Mouse (Mus musculus): ENCODE measurements around the gene Tspyl4. TPM values are rescaled to one million over a fixed set of nuclear protein-coding genes. Genes with fewer than 3 reads are reported as not detected.
A peak's percentile ranks its signal among the peaks of the same experiment; 100 is the strongest.

The Tspyl4 gene
- total RNA-seq, 2 experiments from 2014 or later, result 0.62 to 2.0 TPM

- no peak for ATAC-seq (replicated peaks; ENCODE audit: poor library complexity, severe bottlenecking)
Measured at GRCm38 (mm10) chr10:34317217-34317606, 20.0 kb downstream of the Tspyl4 start.

GRCm38 (mm10) chr10:34320809-34321208 lies 23.6 kb downstream of the Tspyl4 start:
- no peak for ATAC-seq (replicated peaks; ENCODE audit: poor library complexity, severe bottlenecking)

GRCm38 (mm10) chr10:34326701-34327100 lies 29.5 kb downstream of the Tspyl4 start:
- peak; percentile 55; the same call in 1 of the 2 replicates for ATAC-seq (replicated peaks; ENCODE audit: poor library complexity, severe bottlenecking)

- ATAC-seq (replicated peaks; ENCODE audit: poor library complexity, severe bottlenecking), result no peak
Measured at GRCm38 (mm10) chr10:34327144-34327543, 29.9 kb downstream of the Tspyl4 start.

- ATAC-seq (replicated peaks; ENCODE audit: poor library complexity, severe bottlenecking), result peak; percentile 59
Measured at GRCm38 (mm10) chr10:34328310-34328709, 31.1 kb downstream of the Tspyl4 start.

GRCm38 (mm10) chr10:34341014-34341413 lies 43.8 kb downstream of the Tspyl4 start:
- no peak for ATAC-seq (replicated peaks; ENCODE audit: poor library complexity, severe bottlenecking)

GRCm38 (mm10) chr10:34341886-34342285 lies 44.6 kb downstream of the Tspyl4 start:
- peak; percentile 82 for ATAC-seq (replicated peaks; ENCODE audit: poor library complexity, severe bottlenecking)

Other genes with a start within 250 kb of the Tspyl4 start
- not detected in 2 replicates for gene Calhm5, start 200.9 kb upstream of the Tspyl4 start, total RNA-seq (2014; fragmentation: Nextera tagmentation)
- not detected in 2 replicates for gene Calhm5, start 200.9 kb upstream of the Tspyl4 start, total RNA-seq (2017)
- 3.2 and 6.1 TPM in 2 replicates for gene Calhm6, start 169.5 kb upstream of the Tspyl4 start, total RNA-seq (2014; fragmentation: Nextera tagmentation)
- gene Calhm6, start 169.5 kb upstream of the Tspyl4 start, total RNA-seq (2017), result 3.0 and 4.4 TPM in 2 replicates
- gene Dse, start 89.7 kb upstream of the Tspyl4 start, total RNA-seq (2014; fragmentation: Nextera tagmentation), result 1.5 TPM in 1 of 2 replicates, not detected in the other
- gene Dse, start 89.7 kb upstream of the Tspyl4 start, total RNA-seq (2017), result 0.99 and 1.1 TPM in 2 replicates
- 29.1 and 37.5 TPM in 2 replicates for gene Tspyl1, start 15.3 kb upstream of the Tspyl4 start, total RNA-seq (2014; fragmentation: Nextera tagmentation)
- gene Tspyl1, start 15.3 kb upstream of the Tspyl4 start, total RNA-seq (2017), result 40.8 and 41.4 TPM in 2 replicates
- not detected in 2 replicates for gene Col10a1, start 92.5 kb downstream of the Tspyl4 start, total RNA-seq (2014; fragmentation: Nextera tagmentation)
- gene Col10a1, start 92.5 kb downstream of the Tspyl4 start, total RNA-seq (2017), result not detected in 2 replicates
- 19.0 and 20.8 TPM in 2 replicates for gene Nt5dc1, start 121.1 kb downstream of the Tspyl4 start, total RNA-seq (2014; fragmentation: Nextera tagmentation)
- gene Nt5dc1, start 121.1 kb downstream of the Tspyl4 start, total RNA-seq (2017), result 24.6 and 25.1 TPM in 2 replicates
- not detected in 2 replicates for gene Frk, start 186.0 kb downstream of the Tspyl4 start, total RNA-seq (2014; fragmentation: Nextera tagmentation)
- not detected in 2 replicates for gene Frk, start 186.0 kb downstream of the Tspyl4 start, total RNA-seq (2017)